Mouse (Mus musculus) ES-CJ7 (cell line): ENCODE data around the gene Entpd6.

Experiments used
- DNase-seq: peaks from one replicate; pipeline ENCODE4 v3.0.0; 2011; ENCODE audit warnings: low read depth, low spot score

Gene Entpd6

DNA sequence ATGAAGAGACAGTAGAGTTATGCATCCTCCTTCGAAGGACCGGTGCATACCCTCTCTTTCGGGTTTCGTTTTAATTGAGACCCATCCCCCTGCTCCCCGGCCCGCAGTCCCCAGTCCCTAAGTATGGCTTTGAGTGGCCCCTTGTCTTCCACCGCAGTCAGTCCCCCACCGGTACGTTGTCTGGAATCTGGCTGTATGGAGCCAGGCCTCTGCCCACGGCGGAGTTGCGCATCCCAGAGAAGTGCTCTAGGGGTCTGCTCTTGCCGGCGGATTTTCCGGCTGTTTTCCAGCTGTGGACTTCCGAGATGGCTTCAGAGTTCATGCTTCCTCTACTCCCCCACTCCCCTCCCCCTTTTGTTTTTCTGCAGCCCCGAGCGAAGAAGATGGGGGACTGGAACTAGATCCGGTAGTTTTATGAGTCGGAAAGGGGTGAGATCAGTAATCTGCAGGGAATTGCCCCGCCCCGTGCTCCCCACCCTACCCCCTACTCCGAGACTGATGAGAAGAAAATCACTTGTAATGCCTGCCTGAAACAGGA is 38.5 kb downstream of the Entpd6 start:
- DNase-seq = peak; percentile 21

DNA sequence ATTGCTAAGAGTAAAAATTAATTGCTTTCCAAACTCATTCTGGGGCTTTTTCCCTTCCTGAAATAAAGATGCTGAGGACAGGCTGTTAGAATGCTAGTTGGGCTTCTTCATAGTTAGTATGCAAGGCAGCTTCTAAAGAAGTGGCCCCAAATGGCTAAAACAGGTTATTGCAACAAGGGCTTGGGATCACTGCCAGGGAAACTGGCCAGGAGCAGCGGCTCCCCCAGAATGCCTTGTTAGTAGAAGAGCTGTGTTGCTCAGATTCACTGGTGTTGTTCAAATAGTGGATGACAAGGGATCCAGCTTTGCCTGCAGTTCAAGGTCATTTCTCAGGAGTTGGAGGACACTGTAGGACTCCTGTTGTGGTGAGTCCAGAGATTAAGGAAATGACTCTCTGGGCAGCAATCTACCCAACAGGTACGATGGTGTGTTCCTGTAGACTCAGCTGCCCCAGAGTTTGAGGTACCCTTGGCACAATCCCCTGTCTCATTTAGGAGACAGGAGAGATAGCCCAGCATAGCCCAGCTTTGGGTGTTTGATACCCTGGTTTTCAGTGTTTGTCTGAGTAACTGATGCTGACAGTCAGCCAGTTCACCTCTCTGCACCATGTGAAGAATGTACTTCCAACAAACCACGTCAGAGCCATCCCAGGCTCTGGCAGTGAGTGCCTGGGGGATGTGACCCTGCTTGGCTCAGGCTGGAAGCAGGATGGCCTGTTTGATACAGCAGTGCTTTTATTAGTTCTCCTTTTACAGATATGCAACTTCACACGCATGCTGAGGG is 40.1 kb downstream of the Entpd6 start:
- peak; percentile 26 for DNase-seq

DNA sequence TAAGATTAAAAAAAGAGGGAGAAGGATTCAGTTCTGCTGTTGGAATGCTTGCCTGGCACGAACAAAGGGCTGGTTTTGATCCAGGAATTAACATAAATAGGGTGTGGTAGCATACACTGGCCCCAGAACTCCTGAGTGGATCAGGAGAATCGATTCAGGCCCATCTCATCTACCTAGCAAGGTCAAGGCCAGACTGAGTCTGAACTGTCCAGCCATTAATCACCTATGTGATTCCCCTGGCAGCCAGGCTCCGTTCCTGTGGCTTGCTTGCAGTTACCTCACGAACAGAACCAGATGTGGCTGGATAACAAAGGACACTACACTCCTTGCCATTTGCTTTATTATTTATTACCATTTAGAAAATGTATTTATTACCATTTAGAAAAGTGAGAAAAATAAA is 44.5 kb downstream of the Entpd6 start:
- no peak for DNase-seq

DNA sequence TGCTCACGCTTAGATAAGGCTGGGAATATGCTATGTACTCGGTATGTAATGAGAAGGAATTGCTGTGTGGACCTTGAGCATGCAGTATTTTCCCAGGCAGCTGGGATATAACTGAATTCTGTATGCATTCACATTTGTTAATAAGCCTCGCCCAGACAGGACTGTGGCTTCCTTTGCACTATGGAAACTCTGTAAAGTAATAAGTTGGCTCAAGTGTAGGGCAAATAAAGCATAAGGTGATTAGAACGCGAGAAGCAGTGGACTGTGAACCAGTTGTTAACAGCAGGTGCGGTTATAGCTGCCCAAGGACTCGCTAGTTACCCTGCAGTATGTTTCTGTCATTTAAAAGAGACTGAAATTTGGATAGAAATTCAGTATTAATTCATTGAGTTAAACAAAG is 49.2 kb downstream of the Entpd6 start:
- no peak for DNase-seq

DNA sequence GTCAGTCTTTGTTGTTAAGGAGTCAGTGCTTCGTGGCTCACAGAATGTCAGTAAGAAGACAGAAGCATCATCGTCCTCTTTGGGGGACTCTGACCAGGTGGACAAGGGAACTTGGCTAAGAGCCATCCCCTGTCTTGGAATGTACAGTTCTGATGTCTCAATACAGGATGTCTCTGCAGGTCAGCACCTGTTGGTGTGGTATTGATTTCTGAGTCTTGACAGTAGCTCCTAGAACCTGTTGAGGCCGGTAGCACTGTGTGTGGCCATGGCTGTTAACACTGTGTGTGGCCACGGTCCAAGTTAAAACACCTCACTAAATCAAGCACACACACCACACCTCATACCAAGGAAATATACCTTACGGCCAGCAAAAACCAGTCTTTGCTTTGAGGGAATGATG is 51.8 kb downstream of the Entpd6 start:
- DNase-seq = no peak

DNA sequence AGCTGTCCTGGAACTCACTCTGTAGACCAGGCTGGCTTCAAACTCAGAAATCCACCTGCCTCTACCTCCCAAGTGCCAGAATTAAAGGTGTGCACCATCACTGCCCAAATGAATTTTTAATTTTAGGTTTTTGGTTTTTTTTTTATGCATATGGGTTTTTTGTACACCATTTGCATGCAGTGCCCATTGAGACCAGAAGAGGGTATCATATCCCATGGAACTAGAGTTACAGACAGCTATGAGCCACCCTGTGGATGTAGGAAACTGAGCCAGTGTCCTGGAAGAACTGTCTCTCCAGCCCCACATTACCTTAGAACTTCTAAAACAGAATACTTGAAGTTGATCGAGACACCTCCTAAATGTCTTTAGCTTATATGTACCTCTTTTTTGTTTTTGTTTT is 54.2 kb downstream of the Entpd6 start:
- peak; percentile 37 for DNase-seq

DNA sequence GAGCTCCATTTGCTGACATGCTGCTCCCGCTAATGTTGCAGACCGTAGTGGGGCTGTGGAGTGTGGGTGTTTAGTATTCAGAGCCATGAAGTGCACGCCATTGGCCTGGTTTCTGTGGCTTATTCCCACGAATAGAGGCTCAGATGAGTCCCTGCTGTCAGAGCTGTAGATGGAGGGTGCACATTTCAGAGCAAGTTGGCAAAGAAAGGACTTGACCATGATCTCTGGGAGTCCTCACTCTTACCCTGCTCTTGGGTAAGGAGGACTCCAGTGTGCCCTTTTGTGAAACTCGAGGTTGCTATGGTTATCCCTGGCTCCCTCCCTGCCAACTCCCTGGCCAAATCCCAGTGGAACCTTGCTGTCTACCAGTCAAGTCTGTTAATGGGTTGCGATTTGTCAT is 59.5 kb downstream of the Entpd6 start:
- DNase-seq = no peak

DNA sequence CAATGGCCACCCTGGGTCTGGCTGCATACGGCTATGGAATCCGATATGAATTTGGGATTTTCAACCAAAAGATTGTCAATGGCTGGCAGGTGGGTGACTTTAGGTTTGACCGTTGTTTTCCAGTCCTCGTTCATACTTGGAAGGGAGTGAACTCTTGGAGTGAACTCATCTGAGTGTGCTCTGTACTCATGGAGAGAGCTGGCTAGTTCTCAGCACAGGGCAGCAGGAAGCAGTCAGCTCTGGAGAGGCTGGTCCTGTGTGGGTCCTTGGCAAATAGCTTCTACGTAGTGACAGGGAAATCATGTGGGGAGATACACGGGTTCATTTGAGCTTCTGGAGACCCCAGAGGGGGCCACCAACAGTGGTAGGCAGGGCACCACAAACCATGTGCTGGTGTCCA is 60.0 kb downstream of the Entpd6 start:
- no peak for DNase-seq

DNA sequence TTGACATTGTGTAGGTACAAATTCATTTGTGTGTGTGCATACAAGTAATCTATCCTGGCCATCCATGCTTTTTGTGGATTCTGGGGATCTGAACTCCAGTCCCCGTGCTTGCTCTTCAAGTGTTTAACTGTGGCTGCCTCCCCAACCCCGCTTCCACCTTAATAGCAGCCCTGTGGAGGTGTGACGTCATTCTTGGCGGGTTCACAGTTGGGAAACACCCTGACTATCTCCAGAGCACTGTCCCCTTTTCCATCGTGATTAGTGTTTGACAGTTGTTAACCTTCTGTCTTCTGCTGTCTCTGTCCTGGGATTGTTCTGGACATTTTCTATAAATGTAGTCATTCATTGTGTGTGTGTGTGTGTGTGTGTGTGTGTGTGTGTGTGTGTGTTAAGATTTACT is 61.8 kb downstream of the Entpd6 start:
- DNase-seq = no peak

DNA sequence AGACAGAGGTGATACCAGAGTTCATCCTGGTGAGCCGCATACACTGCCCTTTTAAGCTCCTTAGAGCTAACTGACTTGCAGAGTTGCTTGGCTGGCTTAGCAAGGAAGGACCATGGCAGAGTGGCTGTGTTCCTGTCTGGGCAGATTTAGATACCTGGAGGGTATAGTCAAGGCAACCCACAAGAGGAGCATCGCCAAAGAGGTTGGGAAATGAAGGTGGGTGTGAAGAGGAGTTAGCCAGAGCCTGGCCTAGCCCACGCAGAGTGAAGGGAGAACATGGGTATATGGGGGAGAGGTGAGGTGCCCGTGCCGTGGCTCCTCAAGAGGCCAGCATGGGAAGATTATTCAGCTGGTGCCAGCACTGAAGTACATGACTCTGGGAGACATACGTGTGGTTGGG is 64.0 kb downstream of the Entpd6 start:
- DNase-seq = no peak

DNA sequence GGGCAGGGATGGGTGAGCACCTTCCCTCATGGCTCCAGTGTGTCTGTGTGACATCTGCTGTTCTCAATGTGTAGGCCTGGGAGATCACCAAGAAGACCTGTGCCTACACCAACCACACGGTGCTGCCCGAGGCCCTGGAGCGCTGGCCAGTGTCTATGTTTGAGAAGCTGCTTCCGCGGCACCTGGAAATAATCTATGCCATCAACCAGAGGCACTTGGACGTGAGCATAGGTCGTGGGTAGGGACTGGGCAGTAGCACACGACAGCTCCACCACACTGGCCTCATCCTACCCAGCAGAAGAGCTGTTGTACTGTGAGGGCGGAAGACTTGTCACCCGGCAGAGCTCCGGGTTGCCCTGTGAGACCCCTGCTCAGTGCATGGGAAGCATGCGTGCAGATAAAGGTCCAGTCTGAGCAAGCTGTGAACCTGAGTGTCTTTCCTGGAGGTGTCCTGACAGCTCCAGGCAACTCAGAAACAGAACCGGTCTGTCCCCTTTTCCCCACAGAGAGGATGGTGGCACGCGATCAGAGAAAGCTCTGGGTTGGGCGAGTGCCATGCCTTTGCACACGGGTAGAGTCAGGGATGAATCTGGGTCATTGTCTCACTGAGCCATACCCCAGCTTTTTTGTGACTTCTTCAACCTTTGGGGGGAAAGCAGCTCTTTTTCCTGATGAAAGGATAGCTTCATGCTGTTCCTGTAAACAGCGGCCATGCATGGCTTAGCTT is 68.0 kb downstream of the Entpd6 start:
- no peak for DNase-seq

DNA sequence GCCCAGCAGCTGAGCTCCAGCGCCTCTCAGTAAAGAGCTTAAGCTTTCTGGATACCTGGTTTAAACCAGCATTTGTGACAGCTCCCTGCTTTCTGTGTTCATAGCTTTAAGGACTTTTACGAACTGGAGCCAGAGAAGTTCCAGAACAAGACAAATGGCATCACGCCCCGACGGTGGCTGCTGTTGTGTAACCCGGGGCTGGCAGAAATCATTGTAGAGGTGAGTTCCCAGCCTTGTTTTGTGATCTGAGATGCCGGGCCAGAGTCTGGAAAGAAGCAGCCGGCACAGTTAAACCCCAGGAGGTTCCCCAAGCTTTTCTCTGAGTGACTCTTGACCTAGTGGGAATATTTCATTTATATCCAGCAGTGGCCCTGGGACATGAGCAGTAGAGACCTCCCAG is 69.9 kb downstream of the Entpd6 start:
- no peak for DNase-seq

DNA sequence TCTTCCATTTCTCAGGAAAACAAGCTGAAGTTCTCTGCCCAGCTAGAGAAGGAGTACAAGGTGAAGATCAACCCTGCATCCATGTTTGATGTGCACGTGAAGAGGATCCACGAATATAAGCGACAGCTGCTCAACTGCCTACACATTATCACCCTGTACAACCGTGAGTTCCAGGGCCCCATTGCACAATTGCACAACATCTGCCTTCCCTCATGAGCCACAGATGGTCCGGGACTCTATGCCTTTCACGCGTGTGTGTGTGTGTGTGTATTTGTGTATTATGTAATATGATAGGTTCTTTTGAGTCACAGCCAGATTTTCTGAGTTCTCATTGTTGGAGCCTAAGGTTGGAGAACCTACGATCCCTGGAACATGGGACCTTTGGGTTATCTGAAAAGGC is 71.9 kb downstream of the Entpd6 start:
- DNase-seq = no peak
